Mouse (Mus musculus) hindbrain, embryonic 14.5 days (tissue): Measurements from ENCODE around the gene Fah. TPM values are rescaled to one million over a fixed set of nuclear protein-coding genes. Genes with fewer than 3 reads are reported as not detected.

Source experiments
- ATAC-seq: fragments of 200-750 bp; cut with Nextera tagmentation; 2 replicates; pipeline ENCODE4 v1.8.0; 2017; ENCODE audit warnings: moderate number of reproducible peaks, mild to moderate bottlenecking, moderate TSS enrichment, moderate library complexity; ENCODE audit not compliant: low FRiP score
- DNase-seq: peaks from one replicate; pipeline ENCODE4 v3.0.0-alpha.2; 2015; ENCODE audit warnings: low spot score
- H3K27ac ChIP-seq: fragments of 300-500 bp; sonication (generic); 2 replicates; pipeline ENCODE4 v1.5.1; 2014; ENCODE audit warnings: mild to moderate bottlenecking, moderate library complexity
- H3K27me3 ChIP-seq: fragments of 300-500 bp; sonication (generic); 2 replicates; pipeline ENCODE4 v1.6.1; 2014; ENCODE audit warnings: mild to moderate bottlenecking, low read length, mixed read lengths; ENCODE audit not compliant: control insufficient read depth, insufficient read depth
- H3K36me3 ChIP-seq: fragments of 300-500 bp; sonication (generic); replicated peaks from 2 replicates; pipeline ENCODE4 v1.6.1; 2014; ENCODE audit not compliant: control insufficient read depth, insufficient read depth
- H3K4me1 ChIP-seq: fragments of 300-500 bp; sonication (generic); replicated peaks from 2 replicates; pipeline ENCODE4 v1.6.1; 2014; ENCODE audit warnings: antibody characterized with exemption, low read length, mixed read lengths; ENCODE audit not compliant: control insufficient read depth, insufficient read depth
- H3K4me2 ChIP-seq: fragments of 300-500 bp; sonication (generic); replicated peaks from 2 replicates; pipeline ENCODE4 v1.6.1; 2014; ENCODE audit warnings: mild to moderate bottlenecking, moderate library complexity
- H3K4me3 ChIP-seq: fragments of 300-500 bp; sonication (generic); replicated peaks from 2 replicates; pipeline ENCODE4 v1.5.1; 2014; ENCODE audit warnings: mild to moderate bottlenecking, low read length
- H3K9ac ChIP-seq: fragments of 300-500 bp; sonication (generic); 2 replicates; pipeline ENCODE4 v1.6.1; 2014
- H3K9me3 ChIP-seq: fragments of 300-500 bp; sonication (generic); 2 replicates; pipeline ENCODE4 v1.6.1; 2016; ENCODE audit warnings: low read length; ENCODE audit not compliant: control insufficient read depth
- WGBS: fragments of 180-500 bp; shearing (Covaris S2); extraction: QIAGEN DNeasy Blood & Tissue Kit; methylation state at CpG from one replicate; pipeline ENCODE4 v1.1.7; 2014; 5-methylcytosine and 5-hydroxymethylcytosine counted together
- polyA plus RNA-seq: library from polyadenylated mRNA; unstranded; fragments of >200 nt; fragmentation: Nextera tagmentation; extraction: Ambion mirVana; gene quantifications from 2 replicates; pipeline ENCODE4 v1.2.1, GENCODE M21; 2014

Gene Fah
- polyA plus RNA-seq, 1 experiment from 2014 or later = 9.9 TPM

DNA sequence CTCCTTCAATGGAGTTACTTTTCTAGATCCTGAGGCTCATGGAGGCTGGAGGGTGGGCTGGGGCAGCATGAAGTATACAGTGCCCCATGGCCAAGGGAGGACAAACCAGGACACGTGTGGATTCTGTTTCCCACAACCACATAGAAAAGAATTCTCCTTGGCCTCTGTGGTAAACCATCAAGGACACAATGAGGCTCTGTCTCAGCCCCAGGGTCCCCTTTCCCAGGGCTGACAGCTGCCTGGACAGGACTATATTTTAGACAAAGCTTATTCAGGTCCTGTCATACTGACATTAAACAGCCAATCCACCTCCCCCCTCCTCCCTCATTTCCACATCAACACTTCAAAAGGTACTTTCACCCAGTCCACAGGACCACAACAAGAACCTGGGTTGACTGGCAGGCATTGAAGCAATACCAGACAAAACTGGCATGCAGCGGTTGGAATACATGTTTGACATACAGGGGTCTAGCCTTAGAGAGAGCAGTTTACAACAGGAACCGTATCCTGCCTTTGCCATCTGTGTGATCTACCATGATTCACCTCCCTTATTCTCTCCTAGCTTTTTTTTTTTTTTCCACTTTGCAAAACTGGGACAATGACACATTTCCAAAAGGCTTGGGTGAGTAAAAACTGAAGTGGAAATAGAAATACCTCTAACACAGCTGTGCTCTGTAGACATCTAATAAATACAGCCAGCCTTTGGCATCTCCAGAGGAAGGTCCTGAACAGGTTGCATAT is 20.0 kb downstream of the Fah start:
- Histone ChIP-seq H3K4me1 (no peaks in the 10 kb centered on the region), H3K9ac (no peak overlapping the region), H3K4me3 (no peak overlapping the region), H3K36me3 (no peaks in the 10 kb centered on the region), H3K27ac (no peak overlapping the region), H3K4me2 (no peak overlapping the region), H3K27me3 (no peaks in the 10 kb centered on the region), H3K9me3 (no peaks in the 10 kb centered on the region)
- ATAC-seq (peak; percentile 52; the same call in 1 of the 2 replicates), DNase-seq (no peak)
- WGBS = 45% methylated on average over 3 of the region's 3 CpGs

DNA sequence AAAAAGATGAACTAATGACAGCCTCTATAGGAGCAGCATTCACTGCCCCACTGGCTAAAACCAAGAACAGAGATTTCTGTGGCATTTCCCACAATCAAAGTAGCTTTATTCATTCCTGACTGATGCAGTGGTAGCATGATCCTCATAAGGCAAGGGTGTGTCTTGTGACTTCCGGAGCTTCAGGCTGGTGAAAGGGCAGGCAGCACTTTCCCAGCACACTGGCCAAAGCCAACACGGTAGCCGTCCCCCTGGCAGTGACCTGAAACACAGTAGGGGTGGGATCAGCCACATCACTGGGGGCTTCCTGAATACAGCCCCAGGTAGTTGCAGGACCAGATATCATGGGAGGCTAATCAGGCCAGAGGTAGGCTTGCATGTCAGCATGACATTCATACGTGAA is 21.4 kb downstream of the Fah start:
- no peak overlapping the region for H3K27ac ChIP-seq
- ATAC-seq (no peak), DNase-seq (no peak)
- no peak overlapping the region for H3K4me3 ChIP-seq
- H3K27me3 ChIP-seq = no peaks in the 10 kb centered on the region
- WGBS = 93% methylated on average over 4 of the region's 4 CpGs
- H3K4me1 ChIP-seq = no peaks in the 10 kb centered on the region
- H3K9ac ChIP-seq = no peak overlapping the region
- no peaks in the 10 kb centered on the region for H3K9me3 ChIP-seq
- H3K36me3 ChIP-seq = no peaks in the 10 kb centered on the region
- no peak overlapping the region for H3K4me2 ChIP-seq

DNA sequence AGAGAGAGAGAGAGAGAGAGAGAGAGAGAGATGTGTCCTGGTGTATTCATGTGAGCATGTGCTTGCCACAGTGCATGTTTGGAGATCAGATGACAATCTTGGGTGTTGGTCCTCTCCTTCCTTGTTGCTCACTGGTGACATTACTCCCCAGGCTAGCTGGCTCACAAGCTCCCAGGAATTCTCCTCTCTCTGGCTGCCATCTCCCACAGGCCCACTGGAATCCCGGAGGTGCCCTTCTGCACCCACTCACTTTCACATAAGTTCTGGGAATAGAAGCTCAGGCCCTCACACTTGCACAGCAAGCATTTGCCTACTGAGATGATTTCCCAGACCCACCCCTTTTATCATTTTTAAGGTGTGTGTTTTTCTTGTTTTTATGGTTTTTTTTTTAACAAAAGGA is 26.8 kb downstream of the Fah start:
- H3K27ac ChIP-seq = no peak overlapping the region
- no peaks in the 10 kb centered on the region for H3K27me3 ChIP-seq
- DNase-seq (no peak), ATAC-seq (no peak)
- WGBS = 88% methylated on average over 1 of the region's 1 CpGs
- no peak overlapping the region for H3K9ac ChIP-seq
- H3K9me3 ChIP-seq = no peaks in the 10 kb centered on the region
- no peak overlapping the region for H3K4me3 ChIP-seq
- H3K4me1 ChIP-seq = no peaks in the 10 kb centered on the region
- H3K4me2 ChIP-seq = no peak overlapping the region
- no peaks in the 10 kb centered on the region for H3K36me3 ChIP-seq

DNA sequence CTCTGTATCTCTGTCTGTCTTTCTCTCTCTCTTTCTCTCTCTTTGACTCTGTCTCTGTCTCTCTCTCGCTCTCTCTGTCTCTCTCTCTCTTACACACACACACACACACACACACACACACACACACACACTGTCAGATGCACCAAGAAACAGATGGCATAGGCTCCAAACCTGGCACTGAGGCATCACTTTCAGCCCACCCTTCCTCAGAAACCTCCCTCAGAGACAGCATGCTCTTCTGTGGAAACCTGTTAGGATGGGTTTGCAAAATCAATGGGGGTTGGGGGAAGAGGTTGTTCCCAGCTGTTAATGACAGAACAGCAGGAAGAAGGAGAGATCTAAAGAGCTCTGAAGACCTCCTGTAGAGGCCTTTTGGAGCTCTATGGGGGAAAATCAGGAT is 27.7 kb downstream of the Fah start:
- H3K9me3 ChIP-seq = no peaks in the 10 kb centered on the region
- no peak overlapping the region for H3K9ac ChIP-seq
- no CpG with 5 or more reads among the region's 1 CpGs for WGBS
- H3K27me3 ChIP-seq = no peaks in the 10 kb centered on the region
- H3K27ac ChIP-seq = no peak overlapping the region
- no peaks in the 10 kb centered on the region for H3K36me3 ChIP-seq
- H3K4me3 ChIP-seq = no peak overlapping the region
- ATAC-seq (no peak), DNase-seq (no peak)
- no peaks in the 10 kb centered on the region for H3K4me1 ChIP-seq
- H3K4me2 ChIP-seq = no peak overlapping the region

DNA sequence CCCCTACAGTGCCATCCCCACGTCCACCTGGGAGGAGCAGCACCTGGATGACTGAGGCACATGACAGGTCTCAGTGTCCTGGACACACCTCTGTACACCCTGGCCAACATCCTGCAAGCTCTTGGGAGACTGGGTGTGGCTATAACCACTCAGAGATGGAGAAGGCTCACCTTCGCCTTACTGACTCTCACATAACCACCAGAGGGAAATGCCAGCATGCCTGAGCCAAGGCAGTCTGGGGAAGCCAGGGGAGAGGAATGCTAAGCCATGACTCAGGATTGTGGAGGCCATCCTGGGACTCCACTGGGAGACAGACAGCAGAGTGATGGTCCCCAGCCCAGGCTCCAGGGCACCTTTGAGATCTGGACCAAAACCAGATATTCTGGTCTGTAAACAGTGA is 29.5 kb downstream of the Fah start:
- 85% methylated on average over 2 of the region's 2 CpGs for WGBS
- ATAC-seq (no peak), DNase-seq (no peak)
- H3K9me3 ChIP-seq = no peaks in the 10 kb centered on the region
- no peak overlapping the region for H3K4me3 ChIP-seq
- no peak overlapping the region for H3K27ac ChIP-seq
- no peaks in the 10 kb centered on the region for H3K27me3 ChIP-seq
- no peaks in the 10 kb centered on the region for H3K4me1 ChIP-seq
- H3K9ac ChIP-seq = no peak overlapping the region
- no peak overlapping the region for H3K4me2 ChIP-seq
- no peaks in the 10 kb centered on the region for H3K36me3 ChIP-seq

DNA sequence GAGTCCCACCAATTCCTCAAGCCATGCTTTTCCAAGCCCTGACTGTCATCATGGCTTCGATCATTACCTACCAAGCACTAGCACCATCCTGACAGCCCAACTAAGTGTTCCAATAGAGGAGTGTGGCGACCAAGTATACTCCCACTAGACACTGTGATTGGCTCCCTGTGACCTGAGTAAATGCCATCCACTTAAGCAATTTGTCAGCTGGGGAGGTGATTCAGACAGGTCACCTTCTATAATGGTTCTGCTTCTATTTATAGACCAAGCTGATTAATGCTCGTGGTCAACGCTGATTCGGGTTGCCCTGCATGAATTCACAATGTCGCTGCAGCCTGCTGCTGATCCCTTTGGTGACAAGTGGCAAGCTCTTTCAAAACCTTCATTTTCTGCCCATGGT is 40.3 kb downstream of the Fah start:
- WGBS = 81% methylated on average over 6 of the region's 6 CpGs
- Histone ChIP-seq H3K27ac (no peak overlapping the region), H3K4me2 (no peak overlapping the region), H3K36me3 (no peaks in the 10 kb centered on the region), H3K9me3 (no peaks in the 10 kb centered on the region), H3K27me3 (no peaks in the 10 kb centered on the region), H3K4me1 (no peaks in the 10 kb centered on the region), H3K4me3 (no peak overlapping the region), H3K9ac (no peak overlapping the region)
- ATAC-seq (no peak), DNase-seq (no peak)

DNA sequence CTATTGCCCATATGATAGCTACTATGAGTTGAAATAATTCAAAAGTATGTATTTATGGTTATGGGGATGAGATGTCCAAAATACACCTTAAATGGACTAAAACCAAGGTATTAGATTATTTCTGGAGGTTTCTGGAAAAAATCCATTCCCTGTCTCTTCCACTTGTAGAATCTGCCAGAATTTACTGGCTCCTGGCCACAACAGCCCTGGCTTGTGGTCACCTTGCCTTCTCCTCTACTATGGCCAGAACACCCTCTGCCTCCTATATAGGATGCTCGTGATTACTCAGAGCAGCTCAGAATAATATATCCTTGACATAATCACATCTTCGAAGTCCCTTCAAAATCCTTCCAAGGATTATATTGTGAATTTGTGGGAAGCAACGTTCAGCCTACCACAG is 42.3 kb downstream of the Fah start:
- ATAC-seq (no peak), DNase-seq (no peak)
- Histone ChIP-seq H3K27me3 (no peaks in the 10 kb centered on the region), H3K36me3 (no peaks in the 10 kb centered on the region), H3K4me3 (no peak overlapping the region), H3K27ac (no peak overlapping the region), H3K4me1 (no peaks in the 10 kb centered on the region), H3K4me2 (no peak overlapping the region), H3K9me3 (no peaks in the 10 kb centered on the region), H3K9ac (no peak overlapping the region)
- 90% methylated on average over 3 of the region's 3 CpGs for WGBS

DNA sequence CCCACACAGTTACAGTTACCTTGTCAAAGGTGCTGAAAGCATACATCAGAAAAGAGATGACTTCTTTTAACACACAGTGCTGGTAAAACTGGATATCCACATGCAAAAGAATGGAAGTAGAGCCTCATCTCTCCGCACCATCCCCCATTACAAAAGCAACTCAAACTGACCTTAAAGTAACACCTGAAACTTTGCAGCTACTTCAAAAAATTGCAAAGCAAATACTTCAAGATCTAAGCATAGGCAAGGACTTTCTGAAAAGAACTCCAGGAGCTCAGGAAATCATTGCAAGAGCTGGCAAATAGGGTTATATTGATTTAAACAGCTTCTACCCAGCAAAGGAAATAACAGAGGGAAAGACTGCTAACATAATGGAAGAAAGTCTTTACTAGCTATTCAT is 46.0 kb downstream of the Fah start:
- Histone ChIP-seq H3K4me1 (no peaks in the 10 kb centered on the region), H3K9me3 (no peaks in the 10 kb centered on the region), H3K27ac (no peak overlapping the region), H3K4me3 (no peak overlapping the region), H3K36me3 (no peaks in the 10 kb centered on the region), H3K27me3 (no peaks in the 10 kb centered on the region), H3K9ac (no peak overlapping the region), H3K4me2 (no peak overlapping the region)
- WGBS = 91% methylated on average over 1 of the region's 1 CpGs
- ATAC-seq = no peak
- no peak for DNase-seq

DNA sequence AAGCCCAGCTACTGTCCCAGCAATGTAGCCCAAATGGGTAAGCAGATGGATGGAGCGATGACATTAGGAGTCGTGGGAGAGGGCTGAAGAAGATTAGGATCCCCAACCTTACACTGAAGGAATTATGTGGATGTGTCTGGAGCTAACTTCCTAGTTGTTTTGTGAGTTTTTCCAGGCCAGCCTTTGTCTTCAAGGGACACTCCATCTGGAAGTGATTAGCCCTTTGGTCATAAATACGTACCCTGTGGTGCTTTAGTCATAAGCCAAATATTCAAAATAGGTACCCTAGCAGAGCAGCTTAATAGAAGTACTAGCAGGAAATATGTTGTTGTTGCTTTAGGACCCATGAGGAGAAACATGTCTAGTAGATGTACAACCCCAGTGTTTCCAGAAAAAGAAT is 49.2 kb downstream of the Fah start:
- H3K4me1 ChIP-seq = no peaks in the 10 kb centered on the region
- WGBS = 88% methylated on average over 3 of the region's 3 CpGs
- DNase-seq = no peak
- no peak overlapping the region for H3K4me3 ChIP-seq
- no peak overlapping the region for H3K4me2 ChIP-seq
- no peak overlapping the region for H3K9ac ChIP-seq
- no peaks in the 10 kb centered on the region for H3K9me3 ChIP-seq
- H3K27me3 ChIP-seq = no peaks in the 10 kb centered on the region
- H3K27ac ChIP-seq = no peak overlapping the region
- no peak for ATAC-seq
- H3K36me3 ChIP-seq = no peaks in the 10 kb centered on the region

DNA sequence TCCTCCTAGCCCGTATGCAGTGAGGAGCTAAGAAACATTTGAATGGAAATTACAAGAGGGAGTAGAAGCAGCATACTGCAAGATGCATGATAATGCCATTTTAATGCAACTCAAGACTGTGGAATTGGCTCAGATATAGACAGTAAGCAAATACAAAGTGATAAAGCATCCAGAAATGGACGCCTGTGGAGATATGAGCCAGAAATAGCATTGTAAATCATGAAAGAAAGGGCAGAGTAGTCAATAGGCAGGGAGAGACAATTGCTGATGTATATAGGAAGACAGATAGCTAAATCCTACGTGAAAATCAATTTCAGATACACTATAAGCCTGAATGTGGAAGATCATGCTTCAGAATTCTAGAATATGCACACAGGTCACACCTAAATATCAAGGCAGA is 51.2 kb downstream of the Fah start:
- H3K36me3 ChIP-seq = no peaks in the 10 kb centered on the region
- no peak overlapping the region for H3K4me2 ChIP-seq
- 56% methylated on average over 3 of the region's 3 CpGs for whole genome bisulfite sequencing
- no peaks in the 10 kb centered on the region for H3K27me3 ChIP-seq
- no peak overlapping the region for H3K4me3 ChIP-seq
- no peak overlapping the region for H3K27ac ChIP-seq
- no peaks in the 10 kb centered on the region for H3K9me3 ChIP-seq
- H3K9ac ChIP-seq = no peak overlapping the region
- ATAC-seq (no peak), DNase-seq (no peak)
- H3K4me1 ChIP-seq = no peaks in the 10 kb centered on the region
